Mouse (Mus musculus): ENCODE measurements around the gene Gm49359.
"Not testable (repeated sequence)": the region's sequence is repeated elsewhere in the genome, so short reads cannot be mapped to it uniquely, and the experiment has no call there.

GRCm38 (mm10) chr13:62469947-62470346 lies 3.3 kb upstream of the Gm49359 start:
- TF ChIP-seq POLR2A (IDR thresholded peaks at IDR 0.05; ENCODE audit: low read depth, low read length); HCFC1 (IDR thresholded peaks at IDR 0.05; ENCODE audit: low read depth, low read length); NRF1 (IDR thresholded peaks at IDR 0.05; ENCODE audit: low read depth, low read length); MAX (IDR thresholded peaks at IDR 0.05; ENCODE audit: low read length); MAFK (IDR thresholded peaks at IDR 0.05; ENCODE audit: insufficient replicate concordance, low read length): not testable (repeated sequence)
- peak; percentile 33 to 62; a peak in 3 of 4 replicates for TF ChIP-seq CTCF (conservative IDR thresholded peaks at IDR 0.05 in 1 of 2, IDR thresholded peaks at IDR 0.05 in 1 of 2; ENCODE audit: low read depth in 2 of 2, low read length in 2 of 2)

Measured in CH12.LX (cell line).